Mouse (Mus musculus): ENCODE results near the gene Plscr2. TPM values are rescaled to one million over a fixed set of nuclear protein-coding genes. Genes with fewer than 3 reads are reported as not detected.
"Not testable (repeated sequence)": the region's sequence is repeated elsewhere in the genome, so short reads cannot be mapped to it uniquely, and the experiment has no call there.

Plscr2 gene
- polyA plus RNA-seq, 1 experiment from 2014 or later: 6.6 TPM

DNA sequence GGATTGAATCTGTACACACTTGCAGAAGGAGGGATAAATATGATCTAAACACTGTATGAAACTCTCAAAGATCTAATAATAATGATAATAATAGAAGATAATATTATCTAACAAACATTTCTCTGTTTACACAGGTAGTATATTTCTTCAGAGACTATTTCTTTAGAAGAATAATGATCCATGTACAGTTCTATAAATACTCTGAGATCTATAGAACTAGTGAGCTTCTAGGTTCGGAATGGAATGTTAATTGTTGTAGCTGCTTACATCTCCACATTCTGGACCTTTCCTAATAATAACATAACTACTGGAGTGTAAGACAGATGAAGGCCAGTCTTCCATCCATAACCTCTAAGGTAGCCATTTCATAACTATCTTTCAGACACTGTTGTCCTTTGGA lies 33.7 kb downstream of the Plscr2 start, which contains the start of gene 1700057G04Rik:
1700057G04Rik (plus strand) TSS at position 301 of the 400 bp plus-strand sequence.
- no peak within 1 kb of the TSS for H3K4me3 ChIP-seq

DNA sequence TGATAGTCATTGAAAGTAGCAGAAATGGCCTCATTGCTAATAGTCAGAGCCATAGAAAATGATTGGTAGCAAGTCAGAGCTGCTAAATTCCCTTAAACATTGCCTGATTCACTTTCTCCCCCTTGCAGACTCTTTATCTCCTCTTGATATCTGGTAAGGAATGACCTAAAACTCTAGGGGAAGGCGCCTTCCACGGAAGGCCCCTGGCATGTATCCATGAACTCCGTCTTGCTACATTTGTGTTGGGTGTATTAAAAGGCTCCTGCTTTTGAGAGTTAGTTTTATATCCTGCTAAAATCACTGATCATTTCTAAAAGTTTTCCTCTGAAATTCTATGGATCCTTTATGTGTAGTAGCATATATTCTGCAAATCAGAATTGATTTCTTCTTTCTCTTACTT lies 41.4 kb downstream of the Plscr2 start:
- 60% methylated on average over 3 of the region's 3 CpGs for WGBS
- Histone ChIP-seq H3K36me3 (no peaks in the 10 kb centered on the region), H3K27me3 (replicated peaks) (no peaks in the 10 kb centered on the region), H3K4me2 (no peak overlapping the region), H3K4me3 (no peak overlapping the region), H3K9ac (no peak overlapping the region), H3K4me1 (replicated peaks) (no peaks in the 10 kb centered on the region), H3K9me3 (replicated peaks) (no peaks in the 10 kb centered on the region), H3K27ac (ENCODE audit: poor library complexity, severe bottlenecking) (no peak overlapping the region)
- no peak for ATAC-seq (ENCODE audit: insufficient number of reproducible peaks, low FRiP score)

More for the DNA sequence above, 33.7 kb downstream of the Plscr2 start, which contains the start of gene 1700057G04Rik:
- no peak for ATAC-seq (ENCODE audit: insufficient number of reproducible peaks, low FRiP score)
- Histone ChIP-seq H3K27me3 (replicated peaks) (no peaks in the 10 kb centered on the region), H3K27ac (ENCODE audit: poor library complexity, severe bottlenecking) (no peak within 1 kb of the TSS), H3K4me2 (no peak within 1 kb of the TSS), H3K9me3 (replicated peaks) (no peaks in the 10 kb centered on the region), H3K9ac (no peak within 1 kb of the TSS), H3K36me3 (no peaks in the 10 kb centered on the region), H3K4me1 (replicated peaks) (no peaks in the 10 kb centered on the region)
- WGBS: 74% methylated on average over 1 of the region's 1 CpGs

DNA sequence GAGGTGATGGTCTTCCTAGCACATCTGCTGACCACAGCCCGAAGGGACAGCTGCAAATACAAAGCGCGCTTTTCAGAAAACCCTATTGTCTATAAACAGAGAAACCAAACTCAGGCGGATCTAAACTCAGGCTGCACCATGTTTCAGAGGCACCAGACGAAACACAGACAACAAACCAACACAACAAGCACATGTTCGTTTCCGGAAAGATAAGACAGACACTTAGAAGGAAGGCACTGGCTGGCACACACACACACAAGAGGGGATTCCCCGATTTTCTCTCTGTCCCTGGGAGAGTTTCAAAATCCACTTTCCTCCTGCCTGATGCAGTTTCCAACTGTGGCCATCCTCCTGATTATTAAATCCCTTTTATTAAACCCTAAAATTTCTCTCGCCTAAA lies 50.5 kb downstream of the Plscr2 start:
- H3K27me3 ChIP-seq (replicated peaks); ATAC-seq (ENCODE audit: insufficient number of reproducible peaks, low FRiP score); H3K36me3 ChIP-seq; H3K4me2 ChIP-seq; H3K9me3 ChIP-seq (replicated peaks); H3K4me1 ChIP-seq (replicated peaks); H3K4me3 ChIP-seq; H3K9ac ChIP-seq; H3K27ac ChIP-seq (ENCODE audit: poor library complexity, severe bottlenecking): not testable (repeated sequence)
- WGBS: 60% methylated on average over 9 of the region's 9 CpGs

DNA sequence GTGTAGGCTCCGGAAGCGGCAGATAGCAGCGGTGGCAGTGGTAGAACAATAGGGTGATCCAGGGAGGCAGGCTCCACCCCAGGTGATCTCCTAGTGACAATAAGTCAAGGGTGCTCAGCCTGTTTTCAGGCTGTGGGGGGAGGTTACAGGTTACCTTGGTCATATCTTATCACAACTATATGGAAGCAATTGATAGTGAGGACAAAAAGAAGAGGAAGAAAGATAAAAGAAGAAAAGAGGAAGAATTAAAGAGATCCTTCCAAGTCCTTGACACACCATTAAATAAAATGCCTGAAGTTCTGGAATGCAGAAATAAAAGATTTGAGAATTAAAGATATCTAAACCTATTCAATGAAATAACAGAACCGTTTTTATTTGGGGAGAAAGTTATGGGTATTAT lies 51.4 kb downstream of the Plscr2 start:
- no peaks in the 10 kb centered on the region for H3K27me3 ChIP-seq (replicated peaks)
- 76% methylated on average over 4 of the region's 4 CpGs for WGBS
- ATAC-seq (ENCODE audit: insufficient number of reproducible peaks, low FRiP score): no peak
- no peak overlapping the region for H3K9ac ChIP-seq
- no peak overlapping the region for H3K4me3 ChIP-seq
- no peaks in the 10 kb centered on the region for H3K9me3 ChIP-seq (replicated peaks)
- H3K4me1 ChIP-seq (replicated peaks): no peaks in the 10 kb centered on the region
- no peak overlapping the region for H3K4me2 ChIP-seq
- no peaks in the 10 kb centered on the region for H3K36me3 ChIP-seq
- H3K27ac ChIP-seq (ENCODE audit: poor library complexity, severe bottlenecking): no peak overlapping the region

GRCm38 (mm10) chr9:92331383-92331782 lies 56.0 kb downstream of the Plscr2 start:
- WGBS: 83% methylated on average over 4 of the region's 4 CpGs
- Histone ChIP-seq H3K36me3 (no peaks in the 10 kb centered on the region), H3K4me1 (replicated peaks) (no peaks in the 10 kb centered on the region), H3K4me2 (no peak overlapping the region), H3K9me3 (replicated peaks) (no peaks in the 10 kb centered on the region), H3K4me3 (no peak overlapping the region), H3K9ac (no peak overlapping the region), H3K27me3 (replicated peaks) (no peaks in the 10 kb centered on the region), H3K27ac (ENCODE audit: poor library complexity, severe bottlenecking) (no peak overlapping the region)
- ATAC-seq (ENCODE audit: insufficient number of reproducible peaks, low FRiP score): no peak

DNA sequence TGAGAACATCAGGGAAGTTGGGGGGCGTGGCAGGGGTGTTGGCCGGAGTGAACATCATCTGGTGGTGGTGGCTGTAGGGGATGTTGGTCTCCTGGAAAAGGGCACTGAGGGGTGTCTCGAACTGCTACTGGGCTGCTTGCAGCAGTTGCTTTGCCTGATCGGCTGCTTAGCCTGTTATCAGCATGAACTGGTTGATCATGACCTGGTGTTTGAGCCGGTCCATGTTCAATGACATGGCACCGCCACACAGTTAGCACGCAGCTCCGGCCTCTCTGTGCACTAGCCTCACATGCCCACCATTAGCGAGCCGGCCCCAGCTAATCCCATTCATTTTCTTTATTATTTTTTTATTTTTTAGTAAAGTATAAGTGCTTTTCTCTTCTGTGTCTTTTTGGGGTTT lies 59.4 kb downstream of the Plscr2 start:
- WGBS: 86% methylated on average over 10 of the region's 10 CpGs
- no peaks in the 10 kb centered on the region for H3K36me3 ChIP-seq
- H3K27ac ChIP-seq (ENCODE audit: poor library complexity, severe bottlenecking): no peak overlapping the region
- ATAC-seq (ENCODE audit: insufficient number of reproducible peaks, low FRiP score): no peak
- H3K9ac ChIP-seq: no peak overlapping the region
- no peaks in the 10 kb centered on the region for H3K4me1 ChIP-seq (replicated peaks)
- no peak overlapping the region for H3K4me3 ChIP-seq
- no peak overlapping the region for H3K4me2 ChIP-seq
- no peaks in the 10 kb centered on the region for H3K27me3 ChIP-seq (replicated peaks)
- H3K9me3 ChIP-seq (replicated peaks): no peaks in the 10 kb centered on the region

DNA sequence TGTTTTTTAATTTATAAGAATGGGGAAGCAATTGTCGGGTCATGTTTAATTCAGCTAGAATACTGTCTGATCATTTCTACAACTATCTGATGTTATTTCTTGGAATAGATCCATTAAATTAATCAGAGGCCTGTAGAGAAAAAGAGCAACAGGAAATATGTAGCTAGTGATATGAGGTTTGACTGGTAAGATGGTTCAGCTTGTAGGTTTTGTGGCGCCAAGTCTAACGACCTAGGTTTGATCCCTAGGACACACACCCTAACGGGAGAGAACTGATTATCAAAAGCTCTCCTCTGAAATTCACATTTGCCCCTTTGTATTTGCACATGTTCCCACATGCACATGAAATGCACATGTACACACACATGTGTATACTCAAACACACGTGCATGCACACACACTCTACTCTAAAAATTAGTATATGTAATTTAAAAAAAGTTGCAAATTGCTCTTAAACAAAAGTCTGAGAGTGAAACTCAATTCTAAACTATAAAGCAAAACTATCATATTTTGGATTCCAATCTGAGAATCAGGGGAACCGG lies 59.9 kb downstream of the Plscr2 start:
- H3K27ac ChIP-seq (ENCODE audit: poor library complexity, severe bottlenecking): no peak overlapping the region
- H3K9ac ChIP-seq: no peak overlapping the region
- no peak for ATAC-seq (ENCODE audit: insufficient number of reproducible peaks, low FRiP score)
- WGBS: 69% methylated on average over 6 of the region's 6 CpGs
- H3K36me3 ChIP-seq: no peaks in the 10 kb centered on the region
- H3K9me3 ChIP-seq (replicated peaks): no peaks in the 10 kb centered on the region
- no peak overlapping the region for H3K4me2 ChIP-seq
- no peaks in the 10 kb centered on the region for H3K4me1 ChIP-seq (replicated peaks)
- H3K27me3 ChIP-seq (replicated peaks): no peaks in the 10 kb centered on the region
- no peak overlapping the region for H3K4me3 ChIP-seq

DNA sequence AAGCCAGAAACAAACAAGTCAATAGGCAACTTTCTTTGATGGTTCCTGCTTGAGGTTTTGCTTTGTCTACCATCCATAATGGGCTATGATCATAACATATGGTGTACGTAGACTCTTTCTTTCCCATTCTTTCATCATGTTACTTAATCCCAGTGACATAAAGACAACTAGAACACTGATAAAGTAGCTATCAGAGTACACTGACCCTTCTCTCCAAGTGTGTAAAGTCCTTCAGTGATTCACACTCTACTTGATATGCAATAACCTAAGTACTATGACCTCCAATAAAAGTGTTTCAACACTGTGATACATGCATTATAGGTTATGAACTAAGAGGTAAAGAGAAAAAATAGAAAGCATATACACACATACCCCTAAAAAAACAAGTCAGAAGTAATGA lies 61.7 kb downstream of the Plscr2 start:
- no peak for ATAC-seq (ENCODE audit: insufficient number of reproducible peaks, low FRiP score)
- WGBS: 70% methylated on average over 1 of the region's 1 CpGs
- H3K4me2 ChIP-seq: no peak overlapping the region
- no peaks in the 10 kb centered on the region for H3K4me1 ChIP-seq (replicated peaks)
- H3K9me3 ChIP-seq (replicated peaks): no peaks in the 10 kb centered on the region
- no peak overlapping the region for H3K27ac ChIP-seq (ENCODE audit: poor library complexity, severe bottlenecking)
- H3K4me3 ChIP-seq: no peak overlapping the region
- H3K36me3 ChIP-seq: no peaks in the 10 kb centered on the region
- H3K9ac ChIP-seq: no peak overlapping the region
- no peaks in the 10 kb centered on the region for H3K27me3 ChIP-seq (replicated peaks)

GRCm38 (mm10) chr9:92337661-92338060 lies 62.3 kb downstream of the Plscr2 start:
- Histone ChIP-seq H3K9me3 (replicated peaks) (no peaks in the 10 kb centered on the region), H3K9ac (no peak overlapping the region), H3K36me3 (no peaks in the 10 kb centered on the region), H3K4me2 (no peak overlapping the region), H3K27me3 (replicated peaks) (no peaks in the 10 kb centered on the region), H3K27ac (ENCODE audit: poor library complexity, severe bottlenecking) (no peak overlapping the region), H3K4me1 (replicated peaks) (no peaks in the 10 kb centered on the region), H3K4me3 (no peak overlapping the region)
- WGBS: 71% methylated on average over 3 of the region's 3 CpGs
- ATAC-seq (ENCODE audit: insufficient number of reproducible peaks, low FRiP score): no peak

DNA sequence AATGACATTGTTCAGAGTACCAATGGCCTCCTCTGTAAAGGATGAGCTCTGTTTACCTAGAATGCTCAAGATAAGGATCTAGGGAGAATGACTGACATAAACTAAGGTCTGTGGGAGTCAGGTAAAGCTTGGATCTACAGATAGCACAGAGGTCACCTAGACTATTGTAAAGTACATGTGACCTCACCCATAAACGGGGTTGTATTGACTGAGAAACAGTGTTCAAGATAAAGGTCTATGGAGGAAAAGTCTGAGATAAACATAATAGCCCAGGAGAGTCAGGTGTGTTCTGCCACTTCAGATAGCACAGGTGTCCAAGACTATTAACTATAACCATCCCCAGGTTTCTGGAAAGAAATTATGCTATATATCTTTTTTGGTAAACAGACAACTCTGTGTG lies 63.6 kb downstream of the Plscr2 start:
- Histone ChIP-seq H3K9ac (no peak overlapping the region), H3K4me1 (replicated peaks) (no peaks in the 10 kb centered on the region), H3K9me3 (replicated peaks) (no peaks in the 10 kb centered on the region), H3K4me3 (no peak overlapping the region), H3K4me2 (no peak overlapping the region), H3K27me3 (replicated peaks) (no peaks in the 10 kb centered on the region), H3K27ac (ENCODE audit: poor library complexity, severe bottlenecking) (no peak overlapping the region), H3K36me3 (no peaks in the 10 kb centered on the region)
- ATAC-seq (ENCODE audit: insufficient number of reproducible peaks, low FRiP score): no peak
- 37% methylated on average over 1 of the region's 1 CpGs for WGBS
